ENCODE assay signal across 8 mouse cellular contexts in the genomic region with DNA sequence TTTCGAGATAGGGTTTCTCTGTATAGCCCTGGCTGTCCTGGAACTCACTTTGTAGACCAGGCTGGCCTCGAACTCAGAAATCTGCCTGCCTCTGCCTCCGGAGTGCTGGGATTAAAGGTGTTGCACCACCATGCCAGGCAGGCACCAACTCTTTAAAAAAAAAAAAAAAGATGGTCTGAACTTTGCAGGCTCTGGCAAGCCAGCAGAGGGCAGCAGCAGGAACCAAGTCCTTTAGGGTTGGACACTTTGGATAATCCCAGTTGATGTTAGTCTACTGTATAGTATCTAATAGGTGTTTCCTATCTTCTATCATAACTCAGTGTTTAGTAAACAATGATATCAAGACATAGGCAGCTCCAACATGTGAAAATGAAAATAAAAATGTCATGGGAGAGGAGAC. TPM values are rescaled to one million over a fixed set of nuclear protein-coding genes. Genes with fewer than 3 reads are reported as not detected.
DNase-seq lines count a peak whose midpoint lies in the region; ATAC-seq and TF ChIP-seq lines count a peak whose summit lies in the region.
"Had no signal": no experiment of that assay in that cellular context is flagged by ENCODE, and none has a peak within 500 bp of the region (broad histone marks: within the 10 kb centered on the region; RNA-seq: fewer than 3 reads in every experiment).

No protein-coding gene starts in this region.

- no peak for TF ChIP-seq POLR2A in cerebellum, adult 2 months (IDR thresholded peaks at IDR 0.05; ENCODE audit: borderline replicate concordance, insufficient read depth, low read length)

- no peak overlapping the region for H3K27ac ChIP-seq in liver, embryonic 11.5 days (ENCODE audit: low read depth, low read length)
- no peak overlapping the region for H3K27ac ChIP-seq in cerebellum, adult 2 months (ENCODE audit: insufficient read depth, low read length)
- no peak overlapping the region for H3K27ac ChIP-seq in hindbrain, embryonic 10.5 days
- H3K27ac ChIP-seq: limb, embryonic 13.5 days had no signal

- H3K9me3 ChIP-seq in liver, embryonic 11.5 days (ENCODE audit: control insufficient read depth, low read length), result no peaks in the 10 kb centered on the region
- no peaks in the 10 kb centered on the region for H3K9me3 ChIP-seq in hindbrain, embryonic 10.5 days
- H3K9me3 ChIP-seq: limb, embryonic 13.5 days had no signal

- TF ChIP-seq CTCF in cerebellum, adult 2 months (IDR thresholded peaks at IDR 0.05; ENCODE audit: borderline replicate concordance, insufficient read depth, low read depth, low read length), result peak; percentile 21; the same call in 1 of the 2 replicates

- H3K4me3 ChIP-seq in liver, embryonic 11.5 days (ENCODE audit: low read depth, low read length), result no peak overlapping the region
- H3K4me3 ChIP-seq in cerebellum, adult 2 months (replicated peaks; ENCODE audit: insufficient read depth, low read depth, low read length), result no peak overlapping the region
- H3K4me3 ChIP-seq in hindbrain, embryonic 10.5 days, result no peak overlapping the region
- H3K4me3 ChIP-seq: limb, embryonic 13.5 days had no signal

- no peak for ATAC-seq in liver, embryonic 11.5 days (replicated peaks; ENCODE audit: low FRiP score)

- no peak overlapping the region for H3K9ac ChIP-seq in liver, embryonic 11.5 days (ENCODE audit: low read depth, low read length)
- H3K9ac ChIP-seq: limb, embryonic 13.5 days had no signal

- DNase-seq in liver (peak; percentile 20), R1 (ENCODE audit: low read depth, low spot score) (peak; percentile 44)
- no peak for DNase-seq in liver, embryonic 11.5 days (ENCODE audit: low spot score)
- DNase-seq in cerebellum, adult 2 months, result peak; percentile 31 to 38
- peak; percentile 56 for DNase-seq in kidney, adult 9 months
- peak; percentile 15 for DNase-seq in right cerebral cortex, postnatal 14 days
- DNase-seq in hindbrain, embryonic 10.5 days (ENCODE audit: low spot score), result no peak

- H3K27me3 ChIP-seq in liver, embryonic 11.5 days (replicated peaks; ENCODE audit: control insufficient read depth, insufficient read depth, low read length), result no peaks in the 10 kb centered on the region
- no peaks in the 10 kb centered on the region for H3K27me3 ChIP-seq in cerebellum, adult 2 months (ENCODE audit: control insufficient read depth, insufficient read depth, low read length)
- H3K27me3 ChIP-seq in hindbrain, embryonic 10.5 days (ENCODE audit: insufficient read depth, poor library complexity, severe bottlenecking), result no peaks in the 10 kb centered on the region
- H3K27me3 ChIP-seq: limb, embryonic 13.5 days had no signal

- H3K4me2 ChIP-seq in liver, embryonic 11.5 days, result no peak overlapping the region
- H3K4me2 ChIP-seq: limb, embryonic 13.5 days had no signal

- no peaks in the 10 kb centered on the region for H3K4me1 ChIP-seq in liver, embryonic 11.5 days (replicated peaks; ENCODE audit: control insufficient read depth, insufficient read depth, low read length)
- H3K4me1 ChIP-seq in cerebellum, adult 2 months (ENCODE audit: control insufficient read depth, insufficient read depth, low read length), result no peaks in the 10 kb centered on the region
- no peaks in the 10 kb centered on the region for H3K4me1 ChIP-seq in hindbrain, embryonic 10.5 days (replicated peaks)
- H3K4me1 ChIP-seq: limb, embryonic 13.5 days had no signal

- 58% methylated on average over 2 of the region's 3 CpGs for whole genome bisulfite sequencing in liver, embryonic 11.5 days
- 53% methylated on average over 3 of the region's 3 CpGs for WGBS in cerebellum, adult 2 months
- WGBS in hindbrain, embryonic 10.5 days, result 81% methylated on average over 2 of the region's 3 CpGs

- no peaks in the 10 kb centered on the region for H3K36me3 ChIP-seq in liver, embryonic 11.5 days (ENCODE audit: control insufficient read depth, insufficient read depth, low read length)
- H3K36me3 ChIP-seq in hindbrain, embryonic 10.5 days, result no peaks in the 10 kb centered on the region
- H3K36me3 ChIP-seq: limb, embryonic 13.5 days had no signal

RNA-seq across cellular contexts. Expression of a gene that starts 26.7 kb away (rescaled TPM):
- 0.19 and 0.25 TPM in 2 replicates for polyA plus RNA-seq in liver, embryonic 11.5 days (2014; fragmentation: Nextera tagmentation; extraction: Ambion mirVana)
- not detected in 2 replicates for polyA plus RNA-seq in cerebellum, adult 2 months (2012; rRNA removed)
- polyA plus RNA-seq in hindbrain, embryonic 10.5 days (2016; fragmentation: Nextera tagmentation; extraction: Ambion mirVana), result not detected in 2 replicates
- polyA plus RNA-seq: limb, embryonic 13.5 days had no signal

RNA-seq across cellular contexts. Expression of a gene that starts 43.1 kb away (rescaled TPM):
- 0.27 and 0.78 TPM in 2 replicates for polyA plus RNA-seq in liver, embryonic 11.5 days (2014; fragmentation: Nextera tagmentation; extraction: Ambion mirVana)
- 3.8 and 4.5 TPM in 2 replicates for polyA plus RNA-seq in cerebellum, adult 2 months (2012; rRNA removed)
- 1.1 and 2.0 TPM in 2 replicates for polyA plus RNA-seq in hindbrain, embryonic 10.5 days (2016; fragmentation: Nextera tagmentation; extraction: Ambion mirVana)

RNA-seq across cellular contexts. Expression of a gene that starts 44.4 kb away (rescaled TPM):
- not detected in 2 replicates for polyA plus RNA-seq in liver, embryonic 11.5 days (2014; fragmentation: Nextera tagmentation; extraction: Ambion mirVana)
- polyA plus RNA-seq in cerebellum, adult 2 months (2012; rRNA removed), result not detected in 2 replicates
- polyA plus RNA-seq in hindbrain, embryonic 10.5 days (2016; fragmentation: Nextera tagmentation; extraction: Ambion mirVana), result not detected in 2 replicates
- polyA plus RNA-seq: limb, embryonic 13.5 days had no signal

RNA-seq across cellular contexts. Expression of a gene that starts 52.1 kb away (rescaled TPM):
- not detected in 2 replicates for polyA plus RNA-seq in liver, embryonic 11.5 days (2014; fragmentation: Nextera tagmentation; extraction: Ambion mirVana)
- polyA plus RNA-seq in cerebellum, adult 2 months (2012; rRNA removed), result not detected in 2 replicates
- not detected in 2 replicates for polyA plus RNA-seq in hindbrain, embryonic 10.5 days (2016; fragmentation: Nextera tagmentation; extraction: Ambion mirVana)
- polyA plus RNA-seq: limb, embryonic 13.5 days had no signal

Comparison
In these comparisons a context has a peak if more than half of its experiments do, and no peak if none do; other contexts are left out.
1. DNase-seq: peak in liver (single experiment), R1 (single experiment), cerebellum, adult 2 months (2 of 2), kidney, adult 9 months (single experiment) and right cerebral cortex, postnatal 14 days (single experiment); none in liver, embryonic 11.5 days (single experiment) and hindbrain, embryonic 10.5 days (single experiment).